Mouse (Mus musculus): ENCODE results near the gene Nrxn1. TPM values are rescaled to one million over a fixed set of nuclear protein-coding genes. Genes with fewer than 3 reads are reported as not detected.

Gene Nrxn1
- total and polyA plus RNA-seq, 3 experiments = not detected

GRCm38 (mm10) chr17:90208547-90208946 lies 884.3 kb downstream of the Nrxn1 start:
- H3K27me3 ChIP-seq (ENCODE audit: control insufficient read depth in 1 of 2, insufficient read depth in 2 of 2, low read length in 2 of 2) = no peaks in the 10 kb centered on the region
- no peaks in the 10 kb centered on the region for H3K4me1 ChIP-seq (ENCODE audit: control insufficient read depth in 1 of 2, insufficient read depth in 2 of 2, low read length in 2 of 2)
- H3K36me3 ChIP-seq (ENCODE audit: control insufficient read depth in 1 of 2, insufficient read depth in 2 of 2, low read length in 2 of 2) = no peaks in the 10 kb centered on the region
- no peak overlapping the region for H3K4me3 ChIP-seq (ENCODE audit: control insufficient read depth in 1 of 2, insufficient read depth in 1 of 2, low read depth in 2 of 2, low read length in 2 of 2)
- H3K9me3 ChIP-seq (replicated peaks; ENCODE audit: insufficient read depth, low read length) = no peaks in the 10 kb centered on the region
- H3K9ac ChIP-seq (ENCODE audit: control insufficient read depth, low read depth, low read length, poor library complexity, severe bottlenecking) = no peak overlapping the region
- DNase-seq (ENCODE audit: low read depth, low spot score) = no peak
- TF ChIP-seq HCFC1 (IDR thresholded peaks at IDR 0.05; ENCODE audit: low read depth, low read length) = no peak
- TF ChIP-seq E2F4 (IDR thresholded peaks at IDR 0.05; ENCODE audit: borderline replicate concordance, low read depth, low read length) = no peak
- no peak for TF ChIP-seq KAT2A (conservative IDR thresholded peaks at IDR 0.05; ENCODE audit: low read depth, low read length)
- no peak for TF ChIP-seq MAFK (IDR thresholded peaks at IDR 0.05; ENCODE audit: borderline replicate concordance, low read depth, low read length)
- no peak for TF ChIP-seq ZKSCAN1 (IDR thresholded peaks at IDR 0.05; ENCODE audit: low read depth, low read length)
- TF ChIP-seq USF2 (IDR thresholded peaks at IDR 0.05; ENCODE audit: borderline replicate concordance in 1 of 2, insufficient read depth in 1 of 2, low read depth in 1 of 2, low read length in 2 of 2) = no peak
- no peak for TF ChIP-seq RAD21 (IDR thresholded peaks at IDR 0.05; ENCODE audit: low read depth, low read length)
- TF ChIP-seq POLR2AphosphoS2 (IDR thresholded peaks at IDR 0.05; ENCODE audit: low read length) = no peak
- no peak for TF ChIP-seq GABPA (IDR thresholded peaks at IDR 0.05; ENCODE audit: low read depth, low read length)
- TF ChIP-seq BHLHE40 (IDR thresholded peaks at IDR 0.05; ENCODE audit: borderline replicate concordance, low read depth, low read length) = no peak
- TF ChIP-seq ZMIZ1 (IDR thresholded peaks at IDR 0.05; ENCODE audit: low read depth, low read length) = no peak
- no peak for TF ChIP-seq ETS1 (IDR thresholded peaks at IDR 0.05; ENCODE audit: low read depth, low read length)
- no peak for TF ChIP-seq TAL1 (IDR thresholded peaks at IDR 0.05; ENCODE audit: low read length)
- TF ChIP-seq MYB (IDR thresholded peaks at IDR 0.05; ENCODE audit: low read depth, low read length) = no peak
- no peak for TF ChIP-seq ZC3H11A (IDR thresholded peaks at IDR 0.05; ENCODE audit: low read depth, low read length)
- TF ChIP-seq SIN3A (IDR thresholded peaks at IDR 0.05; ENCODE audit: low read length) = no peak
- TF ChIP-seq POLR2A (IDR thresholded peaks at IDR 0.05; ENCODE audit: control insufficient read depth in 1 of 2, insufficient read depth in 1 of 2, low read depth in 1 of 2, low read length in 2 of 2, poor library complexity in 1 of 2) = no peak
- TF ChIP-seq NELFE (IDR thresholded peaks at IDR 0.05; ENCODE audit: low read depth, low read length) = no peak
- no peak for TF ChIP-seq EP300 (IDR thresholded peaks at IDR 0.05; ENCODE audit: low read depth in 1 of 2, low read length in 2 of 2)
- TF ChIP-seq GATA1 (IDR thresholded peaks at IDR 0.05; ENCODE audit: low read depth, low read length) = no peak
- no peak overlapping the region for H3K27ac ChIP-seq (ENCODE audit: control insufficient read depth, low read depth, low read length)
- H3K79me2 ChIP-seq (ENCODE audit: control insufficient read depth, insufficient read depth, low read length, poor library complexity) = no peaks in the 10 kb centered on the region

GRCm38 (mm10) chr17:90207617-90208016 lies 885.3 kb downstream of the Nrxn1 start:
- Histone ChIP-seq H3K9ac (ENCODE audit: control insufficient read depth, low read depth, low read length, poor library complexity, severe bottlenecking) (no peak overlapping the region), H3K4me1 (ENCODE audit: control insufficient read depth in 1 of 2, insufficient read depth in 2 of 2, low read length in 2 of 2) (no peaks in the 10 kb centered on the region), H3K27me3 (ENCODE audit: control insufficient read depth in 1 of 2, insufficient read depth in 2 of 2, low read length in 2 of 2) (no peaks in the 10 kb centered on the region), H3K9me3 (replicated peaks; ENCODE audit: insufficient read depth, low read length) (no peaks in the 10 kb centered on the region), H3K79me2 (ENCODE audit: control insufficient read depth, insufficient read depth, low read length, poor library complexity) (no peaks in the 10 kb centered on the region), H3K36me3 (ENCODE audit: control insufficient read depth in 1 of 2, insufficient read depth in 2 of 2, low read length in 2 of 2) (no peaks in the 10 kb centered on the region), H3K27ac (ENCODE audit: control insufficient read depth, low read depth, low read length) (no peak overlapping the region), H3K4me3 (ENCODE audit: control insufficient read depth in 1 of 2, insufficient read depth in 1 of 2, low read depth in 2 of 2, low read length in 2 of 2) (no peak overlapping the region)
- no peak for DNase-seq (ENCODE audit: low read depth, low spot score)
- TF ChIP-seq ETS1 (IDR thresholded peaks at IDR 0.05; ENCODE audit: low read depth, low read length) = no peak
- no peak for TF ChIP-seq POLR2AphosphoS5 (IDR thresholded peaks at IDR 0.05; ENCODE audit: borderline replicate concordance, low read depth, low read length)

All from MEL (cell line).